Mouse (Mus musculus): ENCODE measurements around the gene Prr5. TPM values are rescaled to one million over a fixed set of nuclear protein-coding genes. Genes with fewer than 3 reads are reported as not detected.

Prr5 gene
- polyA plus RNA-seq (2012; ENCODE audit: insufficient read depth, insufficient read length, low replicate concordance, missing spikeins), result not detected in 2 replicates

GRCm38 (mm10) chr15:84668938-84669747 lies at the start of gene Prr5:
Gene Prr5, plus strand, starts transcription at chr15:84669620.
- H3K4me3 ChIP-seq (ENCODE audit: insufficient read depth, low read depth, low read length), result no peak within 1 kb of the TSS
- 77% methylated on average over 14 of the region's 14 CpGs for WGBS
- H3K4me1 ChIP-seq (ENCODE audit: control insufficient read depth, insufficient read depth, low read length), result peaks cover 8% of the 10 kb centered on the region
- TF ChIP-seq POLR2A (IDR thresholded peaks at IDR 0.05; ENCODE audit: insufficient read depth, low read depth, low read length), result no peak
- no peak for TF ChIP-seq CTCF (IDR thresholded peaks at IDR 0.05; ENCODE audit: insufficient read depth, low read depth, low read length)
- H3K27ac ChIP-seq (ENCODE audit: insufficient read depth, low read depth, low read length), result no peak within 1 kb of the TSS

GRCm38 (mm10) chr15:84620028-84620427 lies 49.4 kb upstream of the Prr5 start:
- TF ChIP-seq POLR2A (IDR thresholded peaks at IDR 0.05; ENCODE audit: insufficient read depth, low read depth, low read length) (no peak), CTCF (IDR thresholded peaks at IDR 0.05; ENCODE audit: insufficient read depth, low read depth, low read length) (no peak)
- 30% methylated on average over 3 of the region's 3 CpGs for WGBS
- Histone ChIP-seq H3K4me1 (ENCODE audit: control insufficient read depth, insufficient read depth, low read length) (peaks cover 13% of the 10 kb centered on the region), H3K27ac (ENCODE audit: insufficient read depth, low read depth, low read length) (no peak overlapping the region), H3K4me3 (ENCODE audit: insufficient read depth, low read depth, low read length) (no peak overlapping the region)

GRCm38 (mm10) chr15:84621722-84622428 lies 47.5 kb upstream of the Prr5 start:
- TF ChIP-seq POLR2A (IDR thresholded peaks at IDR 0.05; ENCODE audit: insufficient read depth, low read depth, low read length), result no peak
- no peak for TF ChIP-seq CTCF (IDR thresholded peaks at IDR 0.05; ENCODE audit: insufficient read depth, low read depth, low read length)
- Histone ChIP-seq H3K27ac (ENCODE audit: insufficient read depth, low read depth, low read length) (no peak overlapping the region), H3K4me3 (ENCODE audit: insufficient read depth, low read depth, low read length) (no peak overlapping the region), H3K4me1 (ENCODE audit: control insufficient read depth, insufficient read depth, low read length) (peaks cover 26% of the 10 kb centered on the region)
- 60% methylated on average over 14 of the region's 14 CpGs for WGBS

- H3K4me3 ChIP-seq (ENCODE audit: insufficient read depth, low read depth, low read length), result no peak overlapping the region
- TF ChIP-seq POLR2A (IDR thresholded peaks at IDR 0.05; ENCODE audit: insufficient read depth, low read depth, low read length) (no peak), CTCF (IDR thresholded peaks at IDR 0.05; ENCODE audit: insufficient read depth, low read depth, low read length) (no peak)
- 71% methylated on average over 9 of the region's 9 CpGs for WGBS
- peaks cover 28% of the 10 kb centered on the region for H3K4me1 ChIP-seq (ENCODE audit: control insufficient read depth, insufficient read depth, low read length)
- H3K27ac ChIP-seq (ENCODE audit: insufficient read depth, low read depth, low read length), result no peak overlapping the region
These were observed 44.5 kb upstream of the Prr5 start for GRCm38 (mm10) chr15:84624870-84625269.

GRCm38 (mm10) chr15:84625712-84626414 lies 43.6 kb upstream of the Prr5 start:
- Histone ChIP-seq H3K27ac (ENCODE audit: insufficient read depth, low read depth, low read length) (no peak overlapping the region), H3K4me1 (ENCODE audit: control insufficient read depth, insufficient read depth, low read length) (peaks cover 27% of the 10 kb centered on the region), H3K4me3 (ENCODE audit: insufficient read depth, low read depth, low read length) (no peak overlapping the region)
- no peak for TF ChIP-seq POLR2A (IDR thresholded peaks at IDR 0.05; ENCODE audit: insufficient read depth, low read depth, low read length)
- no peak for TF ChIP-seq CTCF (IDR thresholded peaks at IDR 0.05; ENCODE audit: insufficient read depth, low read depth, low read length)
- 81% methylated on average over 6 of the region's 6 CpGs for WGBS

GRCm38 (mm10) chr15:84627308-84627707 lies 42.1 kb upstream of the Prr5 start:
- Histone ChIP-seq H3K4me1 (ENCODE audit: control insufficient read depth, insufficient read depth, low read length) (peaks cover 18% of the 10 kb centered on the region), H3K27ac (ENCODE audit: insufficient read depth, low read depth, low read length) (no peak overlapping the region), H3K4me3 (ENCODE audit: insufficient read depth, low read depth, low read length) (no peak overlapping the region)
- TF ChIP-seq POLR2A (IDR thresholded peaks at IDR 0.05; ENCODE audit: insufficient read depth, low read depth, low read length) (no peak), CTCF (IDR thresholded peaks at IDR 0.05; ENCODE audit: insufficient read depth, low read depth, low read length) (no peak)
- 77% methylated on average over 5 of the region's 5 CpGs for WGBS

- 18% methylated on average over 3 of the region's 3 CpGs for WGBS
- TF ChIP-seq CTCF (IDR thresholded peaks at IDR 0.05; ENCODE audit: insufficient read depth, low read depth, low read length), result peak; percentile 67
- TF ChIP-seq POLR2A (IDR thresholded peaks at IDR 0.05; ENCODE audit: insufficient read depth, low read depth, low read length), result no peak
- Histone ChIP-seq H3K4me1 (ENCODE audit: control insufficient read depth, insufficient read depth, low read length) (peaks cover 17% of the 10 kb centered on the region), H3K4me3 (ENCODE audit: insufficient read depth, low read depth, low read length) (no peak overlapping the region), H3K27ac (ENCODE audit: insufficient read depth, low read depth, low read length) (no peak overlapping the region)
These were observed 39.7 kb upstream of the Prr5 start for GRCm38 (mm10) chr15:84629680-84630079.

GRCm38 (mm10) chr15:84631560-84631959 lies 37.9 kb upstream of the Prr5 start:
- under 1% methylated on average over 7 of the region's 7 CpGs for WGBS
- Histone ChIP-seq H3K4me1 (ENCODE audit: control insufficient read depth, insufficient read depth, low read length) (peaks cover 4% of the 10 kb centered on the region; the same call in 1 of the 2 replicates), H3K4me3 (ENCODE audit: insufficient read depth, low read depth, low read length) (no peak overlapping the region), H3K27ac (ENCODE audit: insufficient read depth, low read depth, low read length) (no peak overlapping the region)
- TF ChIP-seq CTCF (IDR thresholded peaks at IDR 0.05; ENCODE audit: insufficient read depth, low read depth, low read length) (peak; percentile 96), POLR2A (IDR thresholded peaks at IDR 0.05; ENCODE audit: insufficient read depth, low read depth, low read length) (no peak)

Measured in olfactory bulb, adult 2 months (tissue).